Mouse (Mus musculus) olfactory bulb, adult 2 months (tissue): ENCODE measurements at regions not wholly inside any gene's neighbourhood (a gene's known extent, or its start where the extent isn't known, plus 50 kb on each side); places are given as distances from the start of the nearest gene placed in this dataset.

Source experiments
- CTCF ChIP-seq: fragments of 200-500 bp; IDR thresholded peaks from 2 replicates; pipeline ENCODE4 v1.5.1; 2012; ENCODE audit warnings: low read depth, mild to moderate bottlenecking, low read length, moderate library complexity; ENCODE audit not compliant: insufficient read depth
- POLR2A ChIP-seq: fragments of 200-500 bp; IDR thresholded peaks from 2 replicates; pipeline ENCODE4 v1.6.1; 2012; ENCODE audit warnings: mild to moderate bottlenecking, low read depth, low read length, moderate library complexity; ENCODE audit not compliant: insufficient read depth

DNA sequence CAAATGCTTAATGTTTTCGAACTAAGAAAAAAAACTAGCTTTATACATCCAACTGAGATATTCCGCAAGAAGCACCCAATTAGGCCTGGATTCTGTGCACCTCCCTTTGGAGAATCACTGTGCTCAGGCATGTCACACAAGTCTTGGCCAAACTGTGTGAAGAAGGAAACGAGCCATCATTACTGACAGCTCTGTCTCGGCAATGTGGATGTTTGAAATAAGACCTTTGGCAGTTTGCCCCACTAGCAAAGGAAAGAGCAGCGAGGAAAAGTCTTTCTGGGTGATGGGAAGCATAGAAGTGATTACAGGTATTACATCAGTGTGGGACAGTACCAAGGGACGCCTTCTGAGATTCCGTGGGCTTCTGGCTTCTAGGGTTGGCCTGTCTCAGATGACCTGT, 112.6 kb upstream of the Gnao1 start:
- TF ChIP-seq CTCF = no peak
- no peak for TF ChIP-seq POLR2A
